Mouse (Mus musculus): ENCODE measurements around the gene Coq10a. TPM values are rescaled to one million over a fixed set of nuclear protein-coding genes. Genes with fewer than 3 reads are reported as not detected.

Gene Coq10a
- total RNA-seq, 1 experiment: 8.2 TPM

GRCm38 (mm10) chr10:128391850-128392249 lies 23.1 kb upstream of the Coq10a start:
- no peak for DNase-seq (ENCODE audit: low read depth, low spot score)
- no peaks in the 10 kb centered on the region for H3K9me3 ChIP-seq (ENCODE audit: control insufficient read depth, insufficient read depth, low read depth, low read length)
- no peak for TF ChIP-seq ZC3H11A (IDR thresholded peaks at IDR 0.05; ENCODE audit: borderline replicate concordance, low read depth, low read length)
- no peak for TF ChIP-seq HCFC1 (IDR thresholded peaks at IDR 0.05; ENCODE audit: borderline replicate concordance, insufficient read depth, low read length)
- TF ChIP-seq CHD2 (IDR thresholded peaks at IDR 0.05; ENCODE audit: low read depth, low read length): no peak
- TF ChIP-seq ZNF384 (IDR thresholded peaks at IDR 0.05; ENCODE audit: low read depth, low read length): no peak
- no peak for TF ChIP-seq MAFK (IDR thresholded peaks at IDR 0.05; ENCODE audit: insufficient read depth, low read depth, low read length)
- H3K36me3 ChIP-seq (ENCODE audit: control insufficient read depth, insufficient read depth, low read length, poor library complexity, severe bottlenecking): peaks cover 60% of the 10 kb centered on the region
- no peak overlapping the region for H3K9ac ChIP-seq (ENCODE audit: insufficient read depth, low read depth, low read length, poor library complexity, severe bottlenecking)
- H3K4me3 ChIP-seq (ENCODE audit: insufficient read depth in 1 of 2, low read depth in 1 of 2, low read length in 2 of 2, poor library complexity in 1 of 2, severe bottlenecking in 1 of 2): no peak overlapping the region
- in situ Hi-C loops (cut with MboI; ENCODE audit: low sequenced_read_pairs in 2 of 2, unreplicated experiment in 2 of 2): no loop called here
- no peak overlapping the region for H3K27ac ChIP-seq (ENCODE audit: insufficient read depth, low read depth, low read length, poor library complexity, severe bottlenecking)
- peaks cover 0 to 26% of the 10 kb centered on the region in 2 experiments; a peak in 1 of 4 replicates for H3K4me1 ChIP-seq (ENCODE audit: control insufficient read depth in 2 of 2, insufficient read depth in 2 of 2, low read length in 2 of 2, poor library complexity in 1 of 2)

GRCm38 (mm10) chr10:128390366-128390765 lies 21.6 kb upstream of the Coq10a start:
- TF ChIP-seq CHD2 (IDR thresholded peaks at IDR 0.05; ENCODE audit: low read depth, low read length): no peak
- TF ChIP-seq ZNF384 (IDR thresholded peaks at IDR 0.05; ENCODE audit: low read depth, low read length): no peak
- no peak for TF ChIP-seq ZC3H11A (IDR thresholded peaks at IDR 0.05; ENCODE audit: borderline replicate concordance, low read depth, low read length)
- no peak for TF ChIP-seq MAFK (IDR thresholded peaks at IDR 0.05; ENCODE audit: insufficient read depth, low read depth, low read length)
- no peak for TF ChIP-seq HCFC1 (IDR thresholded peaks at IDR 0.05; ENCODE audit: borderline replicate concordance, insufficient read depth, low read length)
- H3K27ac ChIP-seq (ENCODE audit: insufficient read depth, low read depth, low read length, poor library complexity, severe bottlenecking): no peak overlapping the region
- in situ Hi-C loops (cut with MboI; ENCODE audit: low sequenced_read_pairs in 2 of 2, unreplicated experiment in 2 of 2): no loop called here
- H3K9ac ChIP-seq (ENCODE audit: insufficient read depth, low read depth, low read length, poor library complexity, severe bottlenecking): no peak overlapping the region
- no peak overlapping the region for H3K4me3 ChIP-seq (ENCODE audit: insufficient read depth in 1 of 2, low read depth in 1 of 2, low read length in 2 of 2, poor library complexity in 1 of 2, severe bottlenecking in 1 of 2)
- peaks cover 0 to 20% of the 10 kb centered on the region in 2 experiments; a peak in 1 of 4 replicates for H3K4me1 ChIP-seq (ENCODE audit: control insufficient read depth in 2 of 2, insufficient read depth in 2 of 2, low read length in 2 of 2, poor library complexity in 1 of 2)
- peaks cover 63% of the 10 kb centered on the region for H3K36me3 ChIP-seq (ENCODE audit: control insufficient read depth, insufficient read depth, low read length, poor library complexity, severe bottlenecking)
- H3K9me3 ChIP-seq (ENCODE audit: control insufficient read depth, insufficient read depth, low read depth, low read length): no peaks in the 10 kb centered on the region
- DNase-seq (ENCODE audit: low read depth, low spot score): no peak

- in situ Hi-C loops (cut with MboI; ENCODE audit: low sequenced_read_pairs in 2 of 2, unreplicated experiment in 2 of 2): no loop called here
- no peak overlapping the region for H3K9ac ChIP-seq (ENCODE audit: insufficient read depth, low read depth, low read length, poor library complexity, severe bottlenecking)
These were observed 20.8 kb upstream of the Coq10a start for GRCm38 (mm10) chr10:128389570-128389969.

GRCm38 (mm10) chr10:128388941-128389340 lies 20.1 kb upstream of the Coq10a start:
- Histone ChIP-seq H3K9me3 (ENCODE audit: control insufficient read depth, insufficient read depth, low read depth, low read length) (no peaks in the 10 kb centered on the region), H3K9ac (ENCODE audit: insufficient read depth, low read depth, low read length, poor library complexity, severe bottlenecking) (0 out of 2 replicates have a peak overlapping the region, but pooled peaks have one; percentile 20), H3K27ac (ENCODE audit: insufficient read depth, low read depth, low read length, poor library complexity, severe bottlenecking) (no peak overlapping the region), H3K4me1 (ENCODE audit: control insufficient read depth in 2 of 2, insufficient read depth in 2 of 2, low read length in 2 of 2, poor library complexity in 1 of 2) (peaks cover 0 to 10% of the 10 kb centered on the region in 2 experiments; a peak in 1 of 4 replicates), H3K36me3 (ENCODE audit: control insufficient read depth, insufficient read depth, low read length, poor library complexity, severe bottlenecking) (peaks cover 69% of the 10 kb centered on the region), H3K4me3 (ENCODE audit: insufficient read depth in 1 of 2, low read depth in 1 of 2, low read length in 2 of 2, poor library complexity in 1 of 2, severe bottlenecking in 1 of 2) (peak overlapping the region in 1 of 2 experiments; percentile 18; a peak in 1 of 4 replicates)
- no peak for DNase-seq (ENCODE audit: low read depth, low spot score)
- no peak for TF ChIP-seq CHD2 (IDR thresholded peaks at IDR 0.05; ENCODE audit: low read depth, low read length)
- TF ChIP-seq MAFK (IDR thresholded peaks at IDR 0.05; ENCODE audit: insufficient read depth, low read depth, low read length): no peak
- no peak for TF ChIP-seq HCFC1 (IDR thresholded peaks at IDR 0.05; ENCODE audit: borderline replicate concordance, insufficient read depth, low read length)
- TF ChIP-seq ZNF384 (IDR thresholded peaks at IDR 0.05; ENCODE audit: low read depth, low read length): no peak
- TF ChIP-seq ZC3H11A (IDR thresholded peaks at IDR 0.05; ENCODE audit: borderline replicate concordance, low read depth, low read length): no peak
- in situ Hi-C loops (cut with MboI; ENCODE audit: low sequenced_read_pairs in 2 of 2, unreplicated experiment in 2 of 2): no loop called here

More at GRCm38 (mm10) chr10:128389570-128389969, 20.8 kb upstream of the Coq10a start:
- TF ChIP-seq MAFK (IDR thresholded peaks at IDR 0.05; ENCODE audit: insufficient read depth, low read depth, low read length): no peak
- TF ChIP-seq ZC3H11A (IDR thresholded peaks at IDR 0.05; ENCODE audit: borderline replicate concordance, low read depth, low read length): no peak
- TF ChIP-seq ZNF384 (IDR thresholded peaks at IDR 0.05; ENCODE audit: low read depth, low read length): no peak
- no peak for TF ChIP-seq CHD2 (IDR thresholded peaks at IDR 0.05; ENCODE audit: low read depth, low read length)
- no peak for TF ChIP-seq HCFC1 (IDR thresholded peaks at IDR 0.05; ENCODE audit: borderline replicate concordance, insufficient read depth, low read length)
- no peaks in the 10 kb centered on the region for H3K9me3 ChIP-seq (ENCODE audit: control insufficient read depth, insufficient read depth, low read depth, low read length)
- no peak overlapping the region for H3K27ac ChIP-seq (ENCODE audit: insufficient read depth, low read depth, low read length, poor library complexity, severe bottlenecking)
- H3K36me3 ChIP-seq (ENCODE audit: control insufficient read depth, insufficient read depth, low read length, poor library complexity, severe bottlenecking): peaks cover 66% of the 10 kb centered on the region
- peaks cover 0 to 16% of the 10 kb centered on the region in 2 experiments; a peak in 1 of 4 replicates for H3K4me1 ChIP-seq (ENCODE audit: control insufficient read depth in 2 of 2, insufficient read depth in 2 of 2, low read length in 2 of 2, poor library complexity in 1 of 2)
- no peak for DNase-seq (ENCODE audit: low read depth, low spot score)
- no peak overlapping the region for H3K4me3 ChIP-seq (ENCODE audit: insufficient read depth in 1 of 2, low read depth in 1 of 2, low read length in 2 of 2, poor library complexity in 1 of 2, severe bottlenecking in 1 of 2)
